Mouse (Mus musculus) megakaryocyte, adult 5-6 weeks (primary cell): ENCODE measurements at regions not wholly inside any gene's neighbourhood (a gene's known extent, or its start where the extent isn't known, plus 50 kb on each side); places are given as distances from the start of the nearest gene placed in this dataset.

Source experiments
- ATAC-seq: 2 replicates; pipeline ENCODE4 v1.8.0; 2016; ENCODE audit warnings: mild to moderate bottlenecking, inconsistent platforms; ENCODE audit not compliant: poor library complexity, severe bottlenecking

GRCm38 (mm10) chr7:57881055-57881454 is 371.2 kb upstream of the Gabra5 start:
- peak; percentile 100 for ATAC-seq
